Mouse (Mus musculus) neural tube, embryonic 15.5 days (tissue): ENCODE measurements around the gene 1500015O10Rik. TPM values are rescaled to one million over a fixed set of nuclear protein-coding genes. Genes with fewer than 3 reads are reported as not detected.
A peak's percentile ranks its signal among the peaks of the same experiment; 100 is the strongest.

ENCODE experiments used
- ATAC-seq: fragments of 200-750 bp; cut with Nextera tagmentation; 2 replicates; pipeline ENCODE4 v1.8.0; 2017; ENCODE audit warnings: mild to moderate bottlenecking, moderate TSS enrichment, moderate library complexity; ENCODE audit not compliant: low FRiP score
- H3K27ac ChIP-seq: fragments of 300-500 bp; sonication (generic); replicated peaks from 2 replicates; pipeline ENCODE4 v1.5.1; 2015; ENCODE audit warnings: mild to moderate bottlenecking, inconsistent platforms
- H3K27me3 ChIP-seq: fragments of 300-500 bp; sonication (generic); replicated peaks from 2 replicates; pipeline ENCODE4 v1.6.1; 2015; ENCODE audit warnings: inconsistent platforms
- H3K36me3 ChIP-seq: fragments of 300-500 bp; sonication (generic); 2 replicates; pipeline ENCODE4 v1.6.1; 2015; ENCODE audit warnings: inconsistent platforms
- H3K4me1 ChIP-seq: fragments of 300-500 bp; sonication (generic); 2 replicates; pipeline ENCODE4 v1.6.1; 2015; ENCODE audit warnings: inconsistent platforms
- H3K4me2 ChIP-seq: fragments of 300-500 bp; sonication (generic); 2 replicates; pipeline ENCODE4 v1.6.1; 2015; ENCODE audit warnings: inconsistent platforms, mild to moderate bottlenecking, moderate library complexity
- H3K4me3 ChIP-seq: fragments of 300-500 bp; sonication (generic); replicated peaks from 2 replicates; pipeline ENCODE4 v1.5.1; 2015; ENCODE audit warnings: mild to moderate bottlenecking, inconsistent platforms
- H3K9ac ChIP-seq: fragments of 300-500 bp; sonication (generic); replicated peaks from 2 replicates; pipeline ENCODE4 v1.6.1; 2015; ENCODE audit warnings: mild to moderate bottlenecking, inconsistent platforms
- H3K9me3 ChIP-seq: fragments of 300-500 bp; sonication (generic); replicated peaks from 2 replicates; pipeline ENCODE4 v1.6.1; 2016; ENCODE audit warnings: inconsistent platforms
- WGBS: fragments of 180-500 bp; shearing (Covaris S2); methylation state at CpG from one replicate; pipeline ENCODE4 v1.1.7; 2015; ENCODE audit warnings: mixed read lengths; 5-methylcytosine and 5-hydroxymethylcytosine counted together
- polyA plus RNA-seq: library from polyadenylated mRNA; unstranded; fragments of >200 nt; fragmentation: Nextera tagmentation; extraction: Ambion mirVana; gene quantifications from 2 replicates; pipeline ENCODE4 v1.2.1, GENCODE M21; 2015

The 1500015O10Rik gene
- polyA plus RNA-seq, 1 experiment from 2014 or later = 30.5 TPM

DNA sequence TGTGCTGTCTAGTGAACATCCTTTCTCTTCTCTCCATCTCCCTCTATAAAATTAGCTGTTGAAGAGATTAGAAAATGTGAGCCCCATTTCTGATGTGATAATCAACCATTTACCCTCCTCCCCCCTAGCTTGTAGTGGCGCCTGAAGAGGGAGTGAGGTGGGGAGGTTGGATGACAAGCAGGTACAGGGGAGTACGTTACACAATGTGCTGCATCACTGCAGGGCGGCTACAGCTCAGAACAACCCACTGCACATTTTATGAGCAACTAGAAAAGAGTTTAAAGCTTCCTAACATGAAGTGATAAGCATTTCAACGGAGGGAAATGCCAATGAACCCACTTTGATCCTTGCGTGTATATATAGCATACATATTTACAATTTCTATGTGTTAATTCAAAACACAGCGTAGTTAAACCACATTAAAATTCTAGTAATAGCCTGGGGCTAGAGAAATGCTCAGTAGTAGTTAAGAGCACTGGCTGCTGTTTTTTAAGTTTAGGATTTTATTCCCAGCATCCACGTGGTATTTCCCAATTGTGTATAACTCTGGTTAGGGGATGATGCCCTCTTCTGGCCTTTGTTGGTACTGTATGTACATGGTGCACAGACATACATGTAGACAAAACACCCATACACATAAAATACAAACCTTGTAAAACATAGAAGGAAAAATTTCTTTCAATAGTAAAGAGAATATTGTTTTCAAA, 7.6 kb downstream of the 1500015O10Rik start:
- H3K27ac ChIP-seq = no peak overlapping the region
- no peak overlapping the region for H3K4me3 ChIP-seq
- no peaks in the 10 kb centered on the region for H3K9me3 ChIP-seq
- WGBS = 66% methylated on average over 7 of the region's 7 CpGs
- H3K36me3 ChIP-seq = no peaks in the 10 kb centered on the region
- no peaks in the 10 kb centered on the region for H3K27me3 ChIP-seq
- ATAC-seq = peak; percentile 76
- no peak overlapping the region for H3K4me2 ChIP-seq
- H3K9ac ChIP-seq = no peak overlapping the region
- no peaks in the 10 kb centered on the region for H3K4me1 ChIP-seq

GRCm38 (mm10) chr1:43738519-43738894, 8.1 kb downstream of the 1500015O10Rik start:
- Histone ChIP-seq H3K36me3 (no peaks in the 10 kb centered on the region), H3K4me1 (no peaks in the 10 kb centered on the region), H3K4me3 (no peak overlapping the region), H3K9me3 (no peaks in the 10 kb centered on the region), H3K9ac (no peak overlapping the region), H3K27me3 (no peaks in the 10 kb centered on the region), H3K27ac (no peak overlapping the region), H3K4me2 (no peak overlapping the region)
- ATAC-seq = no peak; the same call in 1 of the 2 replicates
- WGBS = 83% methylated on average over 10 of the region's 10 CpGs

- Histone ChIP-seq H3K27ac (0 out of 2 replicates have a peak overlapping the region, but pooled peaks have one; percentile 23), H3K4me3 (no peak overlapping the region), H3K4me2 (no peak overlapping the region), H3K27me3 (no peaks in the 10 kb centered on the region), H3K36me3 (peaks cover 31% of the 10 kb centered on the region), H3K9me3 (no peaks in the 10 kb centered on the region), H3K9ac (no peak overlapping the region), H3K4me1 (no peaks in the 10 kb centered on the region)
- peak; percentile 51; the same call in 1 of the 2 replicates for ATAC-seq
- 88% methylated on average over 8 of the region's 8 CpGs for WGBS
Measured at GRCm38 (mm10) chr1:43754448-43755312, 24.3 kb downstream of the 1500015O10Rik start.

- no peak for ATAC-seq
- H3K4me3 ChIP-seq = no peak overlapping the region
- H3K4me2 ChIP-seq = no peak overlapping the region
- H3K9me3 ChIP-seq = no peaks in the 10 kb centered on the region
- H3K9ac ChIP-seq = no peak overlapping the region
- peaks cover 38% of the 10 kb centered on the region for H3K36me3 ChIP-seq
- no peaks in the 10 kb centered on the region for H3K27me3 ChIP-seq
- H3K4me1 ChIP-seq = no peaks in the 10 kb centered on the region
- no peak overlapping the region for H3K27ac ChIP-seq
Measured at GRCm38 (mm10) chr1:43760085-43760484, 29.7 kb downstream of the 1500015O10Rik start.

DNA sequence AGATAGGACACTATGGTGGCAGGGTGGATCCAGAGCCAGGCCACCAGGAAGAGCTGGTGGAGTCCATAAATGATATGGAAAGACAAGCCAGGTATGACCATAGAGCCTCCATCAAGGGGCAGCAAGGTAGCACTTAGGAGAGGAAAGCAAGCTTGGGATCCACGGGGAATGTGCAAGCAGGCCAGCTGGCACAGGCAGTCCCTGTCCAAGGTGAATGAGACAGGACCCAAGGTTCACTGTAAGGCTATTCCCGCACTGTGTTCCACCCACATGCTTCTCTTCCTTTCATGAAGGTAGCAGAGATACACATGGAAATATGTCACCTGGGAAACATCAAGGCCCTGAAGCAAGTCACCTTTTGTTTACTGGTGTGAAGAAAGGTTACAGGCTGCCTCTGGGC, 34.1 kb downstream of the 1500015O10Rik start:
- Histone ChIP-seq H3K36me3 (peaks cover 36% of the 10 kb centered on the region), H3K4me1 (no peaks in the 10 kb centered on the region), H3K4me3 (no peak overlapping the region), H3K27ac (no peak overlapping the region), H3K9ac (no peak overlapping the region), H3K27me3 (no peaks in the 10 kb centered on the region), H3K4me2 (no peak overlapping the region), H3K9me3 (no peaks in the 10 kb centered on the region)
- no peak for ATAC-seq
- WGBS = 88% methylated on average over 2 of the region's 2 CpGs

DNA sequence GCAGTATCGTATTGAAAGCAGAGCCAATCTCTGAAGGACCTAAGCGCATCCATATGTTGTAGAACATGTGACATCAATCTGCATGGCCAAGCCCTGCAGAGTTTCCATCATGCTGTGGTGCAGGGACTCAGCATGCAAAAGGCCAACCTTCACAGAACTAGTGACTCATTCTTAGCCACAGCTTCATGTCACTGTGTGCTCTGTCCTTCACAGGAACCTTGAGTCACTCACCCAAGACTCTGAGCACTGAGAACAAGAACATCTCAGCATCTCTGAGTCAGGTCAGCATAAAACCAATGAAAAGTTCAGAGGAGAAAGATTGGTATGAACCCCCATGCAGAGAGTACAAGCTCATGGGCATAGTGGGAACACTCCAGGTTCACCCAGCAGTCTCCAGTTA, 35.9 kb downstream of the 1500015O10Rik start:
- no peaks in the 10 kb centered on the region for H3K4me1 ChIP-seq
- H3K27me3 ChIP-seq = no peaks in the 10 kb centered on the region
- no peak overlapping the region for H3K27ac ChIP-seq
- H3K4me3 ChIP-seq = no peak overlapping the region
- no peak for ATAC-seq
- H3K9ac ChIP-seq = no peak overlapping the region
- H3K4me2 ChIP-seq = no peak overlapping the region
- H3K36me3 ChIP-seq = peaks cover 51% of the 10 kb centered on the region
- 98% methylated on average over 2 of the region's 2 CpGs for WGBS
- no peaks in the 10 kb centered on the region for H3K9me3 ChIP-seq

GRCm38 (mm10) chr1:43768385-43768990, 38.1 kb downstream of the 1500015O10Rik start:
- no peaks in the 10 kb centered on the region for H3K4me1 ChIP-seq
- WGBS = 86% methylated on average over 4 of the region's 4 CpGs
- no peak for ATAC-seq

DNA sequence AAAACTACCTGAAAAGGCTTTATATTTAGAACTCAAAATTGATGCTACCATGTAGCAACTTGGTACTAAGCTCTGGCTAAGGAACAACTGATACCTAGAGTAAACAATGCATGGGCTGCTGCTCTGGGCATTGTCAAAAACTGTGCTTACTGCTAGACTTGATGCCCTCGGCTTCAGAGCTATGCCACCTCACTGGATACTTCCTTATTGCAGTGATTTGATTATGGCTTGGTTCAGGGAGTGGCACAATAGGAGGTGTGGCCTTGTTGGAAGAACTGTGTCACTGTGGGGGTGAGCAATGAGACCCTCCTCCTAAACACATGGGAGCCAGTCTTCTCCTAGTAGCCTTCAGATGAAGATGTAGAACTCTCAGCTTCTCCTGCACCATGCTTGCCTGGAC, 38.9 kb downstream of the 1500015O10Rik start:
- no peak for ATAC-seq
- Histone ChIP-seq H3K36me3 (peaks cover 61% of the 10 kb centered on the region), H3K4me1 (no peaks in the 10 kb centered on the region), H3K9ac (no peak overlapping the region), H3K4me3 (no peak overlapping the region), H3K9me3 (no peaks in the 10 kb centered on the region), H3K27ac (no peak overlapping the region), H3K27me3 (no peaks in the 10 kb centered on the region), H3K4me2 (no peak overlapping the region)
- 59% methylated on average over 1 of the region's 1 CpGs for WGBS

More at GRCm38 (mm10) chr1:43768385-43768990, 38.1 kb downstream of the 1500015O10Rik start:
- no peak overlapping the region for H3K4me2 ChIP-seq
- H3K36me3 ChIP-seq = peaks cover 62% of the 10 kb centered on the region
- H3K9me3 ChIP-seq = no peaks in the 10 kb centered on the region
- no peak overlapping the region for H3K4me3 ChIP-seq
- no peak overlapping the region for H3K9ac ChIP-seq
- H3K27me3 ChIP-seq = no peaks in the 10 kb centered on the region
- no peak overlapping the region for H3K27ac ChIP-seq

DNA sequence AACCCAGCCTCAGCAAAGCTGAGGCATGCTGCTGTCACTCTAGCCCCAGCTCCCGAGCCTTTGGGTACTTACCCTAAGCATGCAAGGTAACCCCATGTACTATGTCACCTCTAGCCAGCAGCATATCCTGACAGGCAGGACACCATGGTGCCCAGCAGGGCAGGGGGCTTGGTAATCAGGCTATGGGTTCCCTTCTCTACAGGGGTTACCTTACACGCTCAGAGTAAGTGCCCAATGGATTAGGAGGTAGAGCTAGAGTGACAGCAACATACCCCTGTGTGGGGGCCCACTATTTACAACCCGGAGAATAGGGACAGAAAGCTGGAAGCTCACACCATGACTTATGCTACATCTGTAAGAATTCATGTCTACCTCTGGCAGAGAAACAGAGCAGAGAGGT, 39.6 kb downstream of the 1500015O10Rik start:
- 96% methylated on average over 3 of the region's 3 CpGs for WGBS
- Histone ChIP-seq H3K9me3 (no peaks in the 10 kb centered on the region), H3K27ac (no peak overlapping the region), H3K9ac (no peak overlapping the region), H3K36me3 (peaks cover 55% of the 10 kb centered on the region), H3K4me3 (no peak overlapping the region), H3K4me1 (no peaks in the 10 kb centered on the region), H3K4me2 (no peak overlapping the region), H3K27me3 (no peaks in the 10 kb centered on the region)
- no peak for ATAC-seq

DNA sequence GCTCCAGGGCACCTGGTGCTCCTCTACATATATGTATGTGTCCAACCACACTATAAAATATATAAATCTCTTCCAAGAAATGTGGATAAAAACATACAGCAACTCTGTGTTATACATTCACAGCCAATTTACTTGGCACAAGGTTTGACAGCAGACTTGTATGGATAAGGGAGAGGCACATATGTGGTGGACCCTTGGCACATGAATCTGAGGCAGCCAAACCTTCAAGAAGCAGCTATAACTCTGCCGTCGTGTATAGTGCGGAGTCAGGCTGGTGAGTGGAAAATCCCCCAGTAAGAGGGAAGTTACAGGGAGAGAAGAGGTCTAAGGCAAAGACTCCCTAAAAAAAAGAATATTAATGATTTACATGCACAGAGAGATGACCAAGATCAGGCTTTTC, 42.3 kb downstream of the 1500015O10Rik start:
- Histone ChIP-seq H3K9me3 (no peaks in the 10 kb centered on the region), H3K4me1 (no peaks in the 10 kb centered on the region), H3K27ac (no peak overlapping the region), H3K9ac (no peak overlapping the region), H3K27me3 (no peaks in the 10 kb centered on the region), H3K4me2 (no peak overlapping the region), H3K4me3 (no peak overlapping the region), H3K36me3 (peaks cover 56% of the 10 kb centered on the region)
- WGBS = 94% methylated on average over 3 of the region's 3 CpGs
- no peak for ATAC-seq

- 90% methylated on average over 4 of the region's 4 CpGs for WGBS
- Histone ChIP-seq H3K27me3 (no peaks in the 10 kb centered on the region), H3K9me3 (no peaks in the 10 kb centered on the region), H3K9ac (no peak overlapping the region), H3K4me2 (no peak overlapping the region), H3K4me3 (no peak overlapping the region), H3K4me1 (no peaks in the 10 kb centered on the region), H3K36me3 (peaks cover 59% of the 10 kb centered on the region), H3K27ac (no peak overlapping the region)
- ATAC-seq = no peak
Measured at GRCm38 (mm10) chr1:43774126-43774525, 43.7 kb downstream of the 1500015O10Rik start.
